Mouse (Mus musculus): Measurements from ENCODE around the gene Haus4. TPM values are rescaled to one million over a fixed set of nuclear protein-coding genes. Genes with fewer than 3 reads are reported as not detected.

Gene Haus4
- 19.4 and 20.7 TPM in 2 replicates for polyA plus RNA-seq (2015; fragmentation: Nextera tagmentation; extraction: Ambion mirVana)

DNA sequence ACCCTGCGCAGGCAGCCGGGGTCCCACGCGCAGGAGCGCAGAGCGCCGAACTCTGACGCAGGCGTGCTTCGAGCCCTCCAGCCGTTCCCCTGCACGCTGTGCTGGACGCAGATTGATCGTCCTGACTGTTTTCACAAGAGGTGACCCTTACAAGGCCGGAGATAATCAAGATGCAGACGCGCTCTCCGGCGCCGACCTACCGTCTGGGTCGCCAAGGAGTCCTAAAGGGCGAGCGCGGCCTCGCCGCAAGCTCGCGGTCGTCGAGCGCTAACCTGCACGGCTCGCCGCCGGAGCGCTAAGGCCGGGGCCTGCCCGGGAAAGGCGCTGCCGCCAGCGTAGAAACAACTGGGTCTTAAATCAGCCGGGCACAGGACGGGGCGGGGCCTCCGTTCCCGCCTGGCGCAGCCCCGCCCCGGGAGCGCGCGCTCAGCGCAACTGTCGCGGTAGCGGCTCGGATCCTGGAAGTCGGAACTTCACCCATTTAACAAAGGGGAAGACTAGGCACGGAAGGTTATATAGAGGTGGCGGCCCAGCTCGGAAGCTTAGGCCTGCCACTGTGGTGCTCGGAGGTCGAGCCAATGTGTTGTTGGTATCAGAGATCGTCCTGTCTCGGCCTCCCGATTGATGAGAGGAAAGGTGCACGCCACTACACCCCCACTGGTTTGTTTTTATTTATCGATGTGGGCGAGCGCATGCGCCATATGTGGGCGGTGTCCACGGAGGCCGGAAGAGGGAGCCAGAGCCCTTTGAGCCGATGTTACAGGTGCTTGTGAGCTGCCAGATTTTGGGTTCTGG lies at the start of gene Haus4:
Gene Haus4, minus strand, starts transcription at position 642 of the 795 bp plus-strand sequence.
- WGBS = under 1% methylated on average over 75 of the region's 76 CpGs
- peak; percentile 96 for ATAC-seq
- Histone ChIP-seq H3K4me1 (ENCODE audit: control insufficient read depth, insufficient read depth, low read depth, low read length) (peaks cover 4% of the 10 kb centered on the region; the same call in 1 of the 2 replicates), H3K27me3 (replicated peaks; ENCODE audit: control insufficient read depth, insufficient read depth, low read length) (no peaks in the 10 kb centered on the region), H3K4me3 (ENCODE audit: low read length) (peak within 1 kb of the TSS; percentile 75), H3K27ac (ENCODE audit: low read depth, low read length) (peak within 1 kb of the TSS; percentile 79), H3K9ac (ENCODE audit: low read depth, low read length) (peak within 1 kb of the TSS; percentile 78), H3K4me2 (ENCODE audit: low read length) (peak within 1 kb of the TSS; percentile 96), H3K9me3 (ENCODE audit: control insufficient read depth, low read length) (no peaks in the 10 kb centered on the region; the same call in 1 of the 2 replicates), H3K36me3 (ENCODE audit: control insufficient read depth, insufficient read depth, low read length) (peaks cover 4% of the 10 kb centered on the region; the same call in 1 of the 2 replicates)

DNA sequence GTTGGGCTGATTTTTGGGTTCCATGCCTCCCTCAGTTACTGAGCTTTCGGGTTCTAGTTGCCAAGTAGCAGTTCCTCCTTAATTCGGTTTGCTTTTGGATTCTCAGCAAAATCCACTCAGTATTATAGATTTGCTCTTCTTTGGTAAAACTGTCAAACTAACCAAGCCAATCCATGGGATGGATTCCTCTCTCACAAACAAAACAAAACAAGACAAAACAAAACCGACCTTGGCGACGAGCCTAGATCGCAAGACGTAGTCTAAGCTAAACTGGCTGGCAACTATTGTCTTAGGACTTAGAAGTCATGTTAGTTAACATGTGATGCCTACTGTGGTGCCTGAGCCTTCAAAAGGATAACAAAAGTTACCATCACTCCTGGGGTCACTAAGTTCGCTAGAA lies 49.3 kb upstream of the Haus4 start:
- Histone ChIP-seq H3K27me3 (replicated peaks; ENCODE audit: control insufficient read depth, insufficient read depth, low read length) (no peaks in the 10 kb centered on the region), H3K9me3 (ENCODE audit: control insufficient read depth, low read length) (no peaks in the 10 kb centered on the region), H3K4me1 (ENCODE audit: control insufficient read depth, insufficient read depth, low read depth, low read length) (peaks cover 17% of the 10 kb centered on the region), H3K36me3 (ENCODE audit: control insufficient read depth, insufficient read depth, low read length) (no peaks in the 10 kb centered on the region), H3K27ac (ENCODE audit: low read depth, low read length) (peak overlapping the region; percentile 98), H3K4me3 (ENCODE audit: low read length) (peak overlapping the region; percentile 68), H3K4me2 (ENCODE audit: low read length) (peak overlapping the region; percentile 66), H3K9ac (ENCODE audit: low read depth, low read length) (no peak overlapping the region)
- WGBS = 79% methylated on average over 8 of the region's 8 CpGs
- no peak for ATAC-seq

DNA sequence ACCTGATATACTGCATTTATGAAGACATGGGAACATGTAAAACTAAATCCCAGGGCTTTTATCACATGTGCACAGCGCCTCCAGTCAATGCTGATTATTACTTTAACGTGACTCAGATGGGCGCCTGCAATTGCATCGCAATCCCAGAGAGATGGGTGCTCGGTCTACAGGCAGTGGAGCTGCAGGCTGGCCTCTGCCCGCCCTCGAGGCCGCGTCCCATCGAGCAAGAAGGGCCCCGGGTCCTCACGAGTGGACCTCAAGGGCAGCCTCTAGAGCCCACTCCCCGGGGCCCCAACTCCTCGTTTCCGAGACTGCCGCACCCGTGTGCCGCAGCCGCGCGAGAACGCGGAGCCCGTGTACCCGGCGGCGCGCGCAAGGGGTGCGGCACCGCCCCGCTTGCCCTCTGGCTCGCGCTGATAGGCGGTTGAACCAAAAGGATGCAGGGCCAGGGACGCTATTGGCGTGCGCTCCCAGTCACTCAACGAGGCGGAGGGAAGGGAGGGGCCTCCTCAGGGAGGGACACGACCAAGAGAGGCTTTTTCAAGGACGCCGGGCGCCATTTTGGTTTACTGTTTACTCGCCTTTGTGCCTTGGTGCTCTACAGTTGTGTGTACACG lies 48.7 kb upstream of the Haus4 start:
- peak; percentile 99 for ATAC-seq
- Histone ChIP-seq H3K4me2 (ENCODE audit: low read length) (peak overlapping the region; percentile 66), H3K36me3 (ENCODE audit: control insufficient read depth, insufficient read depth, low read length) (no peaks in the 10 kb centered on the region), H3K9ac (ENCODE audit: low read depth, low read length) (peak overlapping the region; percentile 85), H3K4me3 (ENCODE audit: low read length) (peak overlapping the region; percentile 68), H3K9me3 (ENCODE audit: control insufficient read depth, low read length) (no peaks in the 10 kb centered on the region), H3K27ac (ENCODE audit: low read depth, low read length) (peak overlapping the region; percentile 98), H3K27me3 (replicated peaks; ENCODE audit: control insufficient read depth, insufficient read depth, low read length) (no peaks in the 10 kb centered on the region), H3K4me1 (ENCODE audit: control insufficient read depth, insufficient read depth, low read depth, low read length) (peaks cover 17% of the 10 kb centered on the region)
- under 1% methylated on average over 33 of the region's 46 CpGs for WGBS

DNA sequence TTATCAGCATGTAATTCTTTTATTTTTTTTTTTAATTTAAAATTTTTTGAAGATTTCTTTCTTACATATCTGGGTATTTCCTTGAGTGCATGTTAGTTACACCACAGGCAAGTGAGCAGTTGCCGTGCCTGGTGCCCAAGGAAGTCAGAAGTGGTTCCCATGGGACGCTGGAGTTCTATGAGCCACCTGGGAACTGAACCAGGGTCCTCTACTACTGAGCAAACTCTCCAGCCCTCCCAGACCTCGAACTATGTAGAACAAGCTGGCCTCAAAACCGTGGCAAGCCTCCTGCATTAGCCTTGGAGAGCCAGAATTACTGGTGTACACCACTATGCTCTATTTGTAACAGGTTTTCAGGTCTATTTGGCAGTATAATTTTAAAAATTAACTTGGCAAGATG lies 48.2 kb upstream of the Haus4 start:
- WGBS = 35% methylated on average over 4 of the region's 4 CpGs
- ATAC-seq = no peak; the same call in 1 of the 2 replicates
- no peaks in the 10 kb centered on the region for H3K27me3 ChIP-seq (replicated peaks; ENCODE audit: control insufficient read depth, insufficient read depth, low read length)

DNA sequence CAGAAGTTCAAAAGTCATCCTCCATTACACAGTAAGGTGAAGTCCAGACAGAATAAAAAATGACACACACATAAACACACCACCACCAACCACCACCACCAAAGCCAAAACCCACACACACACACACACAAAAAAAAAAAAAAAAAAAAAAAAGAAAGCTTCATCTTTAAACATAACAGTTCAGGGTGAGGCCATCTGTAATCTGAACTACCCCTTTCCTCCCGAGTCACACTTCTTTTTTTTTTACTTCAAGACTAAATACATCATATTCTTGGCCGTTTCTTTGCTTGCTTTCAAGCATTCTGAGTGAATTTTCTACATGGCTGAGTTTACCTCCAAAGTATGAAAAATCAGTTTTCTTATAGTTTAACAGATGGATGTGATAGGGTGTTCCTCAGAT lies 47.2 kb upstream of the Haus4 start:
- Histone ChIP-seq H3K36me3 (ENCODE audit: control insufficient read depth, insufficient read depth, low read length) (no peaks in the 10 kb centered on the region), H3K27me3 (replicated peaks; ENCODE audit: control insufficient read depth, insufficient read depth, low read length) (no peaks in the 10 kb centered on the region), H3K9ac (ENCODE audit: low read depth, low read length) (no peak overlapping the region), H3K9me3 (ENCODE audit: control insufficient read depth, low read length) (no peaks in the 10 kb centered on the region), H3K4me2 (ENCODE audit: low read length) (no peak overlapping the region), H3K4me1 (ENCODE audit: control insufficient read depth, insufficient read depth, low read depth, low read length) (peaks cover 17% of the 10 kb centered on the region), H3K4me3 (ENCODE audit: low read length) (no peak overlapping the region), H3K27ac (ENCODE audit: low read depth, low read length) (no peak overlapping the region)
- WGBS = 68% methylated on average over 2 of the region's 2 CpGs
- ATAC-seq = no peak

More for the DNA sequence above, 48.2 kb upstream of the Haus4 start:
- no peaks in the 10 kb centered on the region for H3K36me3 ChIP-seq (ENCODE audit: control insufficient read depth, insufficient read depth, low read length)
- peak overlapping the region; percentile 85; the same call in 1 of the 2 replicates for H3K9ac ChIP-seq (ENCODE audit: low read depth, low read length)
- H3K4me1 ChIP-seq (ENCODE audit: control insufficient read depth, insufficient read depth, low read depth, low read length) = peaks cover 17% of the 10 kb centered on the region
- H3K9me3 ChIP-seq (ENCODE audit: control insufficient read depth, low read length) = no peaks in the 10 kb centered on the region
- peak overlapping the region; percentile 68 for H3K4me3 ChIP-seq (ENCODE audit: low read length)
- peak overlapping the region; percentile 98 for H3K27ac ChIP-seq (ENCODE audit: low read depth, low read length)
- peak overlapping the region; percentile 66 for H3K4me2 ChIP-seq (ENCODE audit: low read length)

DNA sequence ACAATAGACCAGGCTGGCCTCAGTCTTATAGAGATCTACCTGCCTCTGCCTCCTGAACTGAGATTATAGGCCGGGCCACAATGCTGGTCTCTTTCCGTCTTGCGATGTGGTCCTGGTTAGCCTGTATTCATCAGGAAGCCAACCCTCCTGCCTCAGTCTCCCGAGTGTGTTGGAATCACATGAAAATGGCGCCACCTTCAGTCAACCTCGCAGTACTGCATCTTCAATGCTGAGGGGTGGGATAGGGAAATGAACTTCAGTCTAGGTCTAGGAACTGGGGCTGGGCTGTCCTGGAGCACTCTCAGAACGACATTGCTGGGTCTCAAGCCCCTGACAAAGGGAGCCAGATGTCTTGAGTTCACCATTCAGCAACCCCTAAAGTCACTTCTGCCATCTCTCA lies 42.7 kb upstream of the Haus4 start:
- no peaks in the 10 kb centered on the region for H3K27me3 ChIP-seq (replicated peaks; ENCODE audit: control insufficient read depth, insufficient read depth, low read length)
- no peaks in the 10 kb centered on the region; the same call in 1 of the 2 replicates for H3K36me3 ChIP-seq (ENCODE audit: control insufficient read depth, insufficient read depth, low read length)
- ATAC-seq = no peak
- H3K4me2 ChIP-seq (ENCODE audit: low read length) = no peak overlapping the region
- WGBS = 79% methylated on average over 7 of the region's 7 CpGs
- no peak overlapping the region for H3K27ac ChIP-seq (ENCODE audit: low read depth, low read length)
- H3K4me1 ChIP-seq (ENCODE audit: control insufficient read depth, insufficient read depth, low read depth, low read length) = peaks cover 7% of the 10 kb centered on the region
- H3K9me3 ChIP-seq (ENCODE audit: control insufficient read depth, low read length) = no peaks in the 10 kb centered on the region
- no peak overlapping the region for H3K9ac ChIP-seq (ENCODE audit: low read depth, low read length)
- H3K4me3 ChIP-seq (ENCODE audit: low read length) = no peak overlapping the region

GRCm38 (mm10) chr14:54594631-54595414 lies 40.4 kb upstream of the Haus4 start:
- Histone ChIP-seq H3K4me3 (ENCODE audit: low read length) (no peak overlapping the region), H3K4me1 (ENCODE audit: control insufficient read depth, insufficient read depth, low read depth, low read length) (peaks cover 7% of the 10 kb centered on the region), H3K9me3 (ENCODE audit: control insufficient read depth, low read length) (no peaks in the 10 kb centered on the region), H3K4me2 (ENCODE audit: low read length) (no peak overlapping the region), H3K36me3 (ENCODE audit: control insufficient read depth, insufficient read depth, low read length) (peaks cover 2% of the 10 kb centered on the region; the same call in 1 of the 2 replicates), H3K27ac (ENCODE audit: low read depth, low read length) (no peak overlapping the region), H3K9ac (ENCODE audit: low read depth, low read length) (no peak overlapping the region), H3K27me3 (replicated peaks; ENCODE audit: control insufficient read depth, insufficient read depth, low read length) (no peaks in the 10 kb centered on the region)
- WGBS = 68% methylated on average over 28 of the region's 28 CpGs
- 0 out of 2 replicates have a peak, but pooled peaks have one; percentile 25 for ATAC-seq

DNA sequence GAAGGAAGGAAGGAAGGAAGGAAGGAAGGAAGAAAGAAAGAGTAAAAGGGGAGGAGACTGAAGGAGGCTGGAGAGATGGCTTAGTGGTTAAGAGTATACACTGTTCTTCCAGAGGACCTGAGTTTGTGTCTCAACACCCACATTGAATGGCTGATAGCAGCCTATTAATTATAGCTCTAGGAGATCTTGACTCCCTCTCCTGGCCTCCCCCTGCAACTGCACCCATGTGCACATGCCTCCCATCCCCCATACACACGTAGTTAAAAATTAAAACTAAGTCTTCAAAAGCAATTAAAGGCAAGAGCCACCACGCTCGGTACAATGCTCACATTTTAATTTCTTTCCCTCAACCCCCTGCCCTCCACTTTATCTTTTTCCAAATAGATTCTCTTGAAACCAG lies 39.6 kb upstream of the Haus4 start:
- no peak overlapping the region for H3K9ac ChIP-seq (ENCODE audit: low read depth, low read length)
- no peak overlapping the region for H3K4me2 ChIP-seq (ENCODE audit: low read length)
- no peak overlapping the region for H3K27ac ChIP-seq (ENCODE audit: low read depth, low read length)
- H3K4me1 ChIP-seq (ENCODE audit: control insufficient read depth, insufficient read depth, low read depth, low read length) = peaks cover 7% of the 10 kb centered on the region
- no peak overlapping the region for H3K4me3 ChIP-seq (ENCODE audit: low read length)
- ATAC-seq = no peak
- no peaks in the 10 kb centered on the region for H3K9me3 ChIP-seq (ENCODE audit: control insufficient read depth, low read length)
- no peaks in the 10 kb centered on the region for H3K27me3 ChIP-seq (replicated peaks; ENCODE audit: control insufficient read depth, insufficient read depth, low read length)
- peaks cover 2% of the 10 kb centered on the region; the same call in 1 of the 2 replicates for H3K36me3 ChIP-seq (ENCODE audit: control insufficient read depth, insufficient read depth, low read length)
- WGBS = 91% methylated on average over 3 of the region's 3 CpGs
